In genomic region chr1:58795291-58796058, GRCm38 (mm10) we compare ENCODE assay signal across 8 mouse cellular contexts. TPM values are rescaled to one million over a fixed set of nuclear protein-coding genes. Genes with fewer than 3 reads are reported as not detected.
DNase-seq lines count a peak whose midpoint lies in the region; ATAC-seq lines count a peak whose summit lies in the region.

Casp8 (plus strand) TSS chr1:58795374.

- peak; percentile 69 for ATAC-seq in CD4-positive, CD25-positive, alpha-beta regulatory T cell, adult 4 months
- peak; percentile 59; the same call in 1 of the 2 replicates for ATAC-seq in midbrain, embryonic 11.5 days (ENCODE audit: low FRiP score)

- H3K27me3 ChIP-seq in limb, embryonic 10.5 days (ENCODE audit: low read depth, poor library complexity, severe bottlenecking) = no peaks in the 10 kb centered on the region
- no peaks in the 10 kb centered on the region; the same call in 1 of the 2 replicates for H3K27me3 ChIP-seq in midbrain, embryonic 11.5 days (ENCODE audit: control insufficient read depth, insufficient read depth, low read length)
- no peaks in the 10 kb centered on the region for H3K27me3 ChIP-seq in splenic B cell, adult 2 months (ENCODE audit: control insufficient read depth, insufficient read depth, low read length, poor library complexity, severe bottlenecking)

- peaks cover 6% of the 10 kb centered on the region for H3K36me3 ChIP-seq in limb, embryonic 10.5 days
- no peaks in the 10 kb centered on the region for H3K36me3 ChIP-seq in midbrain, embryonic 11.5 days (ENCODE audit: control insufficient read depth, insufficient read depth, low read length)
- peaks cover 7% of the 10 kb centered on the region; the same call in 1 of the 2 replicates for H3K36me3 ChIP-seq in splenic B cell, adult 2 months (ENCODE audit: control insufficient read depth, insufficient read depth, low read length, poor library complexity, severe bottlenecking)

- peaks cover 19% of the 10 kb centered on the region for H3K4me1 ChIP-seq in limb, embryonic 10.5 days
- H3K4me1 ChIP-seq in midbrain, embryonic 11.5 days (ENCODE audit: control insufficient read depth, insufficient read depth, low read length) = peaks cover 4% of the 10 kb centered on the region; the same call in 1 of the 2 replicates

- H3K4me3 ChIP-seq in limb, embryonic 10.5 days = peak within 1 kb of the TSS; percentile 61
- peak within 1 kb of the TSS; percentile 48 for H3K4me3 ChIP-seq in midbrain, embryonic 11.5 days (ENCODE audit: low read depth, low read length)

- DNase-seq in adrenal gland, adult 8-10 months = peak; percentile 55
- peak; percentile 62 for DNase-seq in fibroblast of lung, adult 2 months (ENCODE audit: low read depth)
- DNase-seq in heart, postnatal 36 days = peak; percentile 47 to 63
- peak; percentile 69 for DNase-seq in limb, embryonic 10.5 days (ENCODE audit: low spot score)
- DNase-seq in midbrain, embryonic 11.5 days (ENCODE audit: low spot score, missing footprints) = peak; percentile 95
- DNase-seq in splenic B cell, adult 2 months (ENCODE audit: low read depth, low spot score) = peak; percentile 75
- DNase-seq in left cerebral cortex, adult 11 months (ENCODE audit: low spot score) = no peak

- H3K27ac ChIP-seq in limb, embryonic 10.5 days = peak within 1 kb of the TSS; percentile 88
- H3K27ac ChIP-seq in midbrain, embryonic 11.5 days (ENCODE audit: low read depth, low read length) = no peak within 1 kb of the TSS

- intact Hi-C loops in heart, postnatal 36 days (cut with DNase I) = no loop called here

- H3K4me2 ChIP-seq in midbrain, embryonic 11.5 days = peak within 1 kb of the TSS; percentile 87

- H3K9me3 ChIP-seq in limb, embryonic 10.5 days (replicated peaks) = no peaks in the 10 kb centered on the region
- H3K9me3 ChIP-seq in midbrain, embryonic 11.5 days (ENCODE audit: control insufficient read depth, low read length) = no peaks in the 10 kb centered on the region

- WGBS in limb, embryonic 10.5 days = 1% methylated on average over 42 of the region's 42 CpGs
- WGBS in midbrain, embryonic 11.5 days = 2% methylated on average over 42 of the region's 42 CpGs

- H3K9ac ChIP-seq in midbrain, embryonic 11.5 days (ENCODE audit: low read length) = peak within 1 kb of the TSS; percentile 66

RNA-seq across cellular contexts. Expression of gene Casp8, which starts in this region (rescaled TPM):
- 100 to 1,000 TPM; 197 to 203 TPM for polyA plus RNA-seq in CD4-positive, CD25-positive, alpha-beta regulatory T cell, adult 4 months (2017; shearing (Covaris generic))
- 10 to 100 TPM; 20.2 to 29.9 (median 22.8) TPM for total RNA-seq in adrenal gland, adult 8-10 months (2022)
- 10 to 100 TPM in 1 of 2 experiments, 1 to 10 TPM in 1; 6.8 to 10.1 TPM for total RNA-seq in heart, postnatal 36 days (2021)
- 12.7 and 18.3 TPM in 2 replicates for polyA plus RNA-seq in limb, embryonic 10.5 days (2016; fragmentation: Nextera tagmentation; extraction: Ambion mirVana)
- 10.4 and 12.1 TPM in 2 replicates for polyA plus RNA-seq in midbrain, embryonic 11.5 days (2014; fragmentation: Nextera tagmentation; extraction: Ambion mirVana)

Comparison
In these comparisons a context has a peak if more than half of its experiments do, and no peak if none do; other contexts are left out.
1. RNA of gene Casp8 (polyA plus RNA-seq): 197 to 203 TPM in CD4-positive, CD25-positive, alpha-beta regulatory T cell, adult 4 months; 12.7 to 18.3 TPM in limb, embryonic 10.5 days and 10.4 to 12.1 TPM in midbrain, embryonic 11.5 days; every median in the first group is over 10 times any median in the second.